Mouse (Mus musculus): ENCODE measurements around the gene Artn. TPM values are rescaled to one million over a fixed set of nuclear protein-coding genes. Genes with fewer than 3 reads are reported as not detected.

The Artn gene
- polyA plus RNA-seq, 1 experiment from 2014 or later: 1.3 TPM

DNA sequence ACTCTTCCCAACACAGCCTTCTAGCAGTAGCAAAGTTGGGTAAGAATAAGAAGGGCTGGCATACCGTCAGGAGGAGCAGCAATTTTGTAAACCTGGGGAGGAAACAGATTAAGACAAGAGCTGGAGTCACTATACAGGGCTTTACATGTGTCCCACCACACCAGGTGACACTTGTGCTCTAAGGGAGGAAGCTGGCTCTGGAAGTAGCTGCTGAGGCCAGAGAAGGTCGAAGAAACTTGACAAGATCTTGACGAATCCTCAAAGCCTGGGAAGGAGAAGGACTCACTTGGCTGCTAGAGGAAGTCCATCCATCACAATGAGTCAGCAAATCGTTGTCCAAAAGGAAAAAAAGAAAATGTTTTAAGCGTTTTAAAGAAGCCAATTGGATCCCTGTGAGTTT, 13.2 kb downstream of the Artn start:
- peak overlapping the region; percentile 84; the same call in 1 of the 2 replicates for H3K4me3 ChIP-seq
- no peak for DNase-seq (ENCODE audit: low spot score)

DNA sequence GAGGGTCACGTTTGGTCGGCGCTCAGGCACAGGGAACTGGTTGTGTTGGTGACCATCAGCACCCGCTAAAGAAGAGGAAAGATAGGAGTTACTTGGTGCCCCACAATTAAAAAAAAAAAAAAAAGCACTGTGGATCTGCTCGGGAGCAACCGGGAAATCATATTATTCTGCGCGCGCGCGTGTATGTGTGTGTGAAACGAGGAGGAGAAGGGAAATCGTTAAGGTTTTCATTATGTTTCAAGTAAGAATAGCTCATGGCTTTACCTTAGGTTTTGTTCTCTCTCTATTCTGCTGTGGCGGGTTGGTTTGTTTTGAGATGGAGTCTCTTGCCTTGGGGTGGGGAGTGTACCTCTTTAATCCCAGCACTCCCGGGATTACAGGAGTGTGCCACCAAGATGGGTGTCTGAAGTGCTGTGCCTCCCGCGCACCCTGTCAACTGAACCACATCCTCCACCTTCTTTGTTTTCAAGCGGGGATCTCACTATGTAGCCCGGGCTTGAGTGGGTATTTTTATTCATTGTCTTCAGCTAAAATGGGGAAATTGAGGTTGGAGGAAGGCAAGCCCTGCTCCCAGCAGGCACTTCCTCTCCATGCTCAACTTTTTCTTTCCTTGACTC, 14.0 kb downstream of the Artn start:
- Histone ChIP-seq H3K4me1 (peaks cover 56% of the 10 kb centered on the region), H3K27me3 (ENCODE audit: insufficient read depth, poor library complexity, severe bottlenecking) (no peaks in the 10 kb centered on the region), H3K9me3 (no peaks in the 10 kb centered on the region), H3K4me3 (peak overlapping the region; percentile 84), H3K36me3 (peaks cover 20% of the 10 kb centered on the region), H3K27ac (peak overlapping the region; percentile 100)
- DNase-seq (ENCODE audit: low spot score): no peak
- 6% methylated on average over 19 of the region's 19 CpGs for WGBS

More for the DNA sequence above, 13.2 kb downstream of the Artn start:
- Histone ChIP-seq H3K27me3 (ENCODE audit: insufficient read depth, poor library complexity, severe bottlenecking) (no peaks in the 10 kb centered on the region), H3K27ac (peak overlapping the region; percentile 100; the same call in 1 of the 2 replicates), H3K9me3 (no peaks in the 10 kb centered on the region), H3K4me1 (peaks cover 56% of the 10 kb centered on the region), H3K36me3 (peaks cover 12% of the 10 kb centered on the region)
- 73% methylated on average over 5 of the region's 5 CpGs for WGBS

DNA sequence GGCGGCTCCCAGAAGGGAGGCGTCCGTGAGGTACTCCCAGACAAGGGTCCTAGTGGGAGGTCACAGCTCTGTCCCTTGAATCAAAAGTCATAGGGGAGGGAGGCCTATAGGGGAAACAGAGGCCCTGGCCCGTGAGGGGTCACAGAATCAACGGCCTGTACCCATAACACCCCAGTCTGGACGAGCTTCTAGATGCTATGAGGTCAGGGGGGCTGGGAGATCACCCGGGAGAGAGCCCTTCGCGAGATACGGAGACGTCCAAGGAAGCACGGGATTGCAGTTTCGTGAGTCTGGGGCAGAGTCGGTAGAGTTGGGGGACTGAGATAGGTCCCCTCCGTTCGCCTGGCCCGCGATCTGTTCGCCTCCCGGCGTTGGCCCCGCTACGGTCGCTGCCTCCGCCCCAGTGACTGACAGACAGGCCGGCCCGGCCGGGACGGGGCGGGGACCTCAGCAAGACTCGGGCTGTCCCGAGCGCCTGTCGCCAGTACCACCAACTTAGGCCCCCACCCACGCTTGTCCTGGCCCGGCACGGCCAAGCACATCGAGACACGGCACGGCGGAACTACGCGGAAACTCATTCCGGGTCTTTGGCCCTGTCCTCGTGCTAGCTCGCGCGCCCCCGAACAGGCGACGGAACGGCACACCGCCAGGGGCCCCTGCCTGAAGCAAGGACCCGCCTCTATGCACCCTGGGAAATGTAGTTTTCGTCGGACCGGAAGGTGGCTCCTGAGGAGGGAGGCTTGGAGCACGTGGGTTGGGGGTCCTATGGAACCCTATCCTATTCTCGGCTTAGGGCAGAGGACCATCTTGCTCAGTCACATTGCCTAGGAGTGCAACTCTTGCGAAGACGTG, 14.7 kb downstream of the Artn start, which contains the start of gene Ipo13:
Gene Ipo13, minus strand, starts transcription at position 409 of the 852 bp plus-strand sequence.
- Histone ChIP-seq H3K27me3 (ENCODE audit: insufficient read depth, poor library complexity, severe bottlenecking) (no peaks in the 10 kb centered on the region), H3K4me3 (peak within 1 kb of the TSS; percentile 84), H3K36me3 (peaks cover 22% of the 10 kb centered on the region), H3K9me3 (no peaks in the 10 kb centered on the region), H3K4me1 (peaks cover 56% of the 10 kb centered on the region), H3K27ac (peak within 1 kb of the TSS; percentile 100)
- under 1% methylated on average over 61 of the region's 61 CpGs for WGBS
- peak; percentile 97 for DNase-seq (ENCODE audit: low spot score)

DNA sequence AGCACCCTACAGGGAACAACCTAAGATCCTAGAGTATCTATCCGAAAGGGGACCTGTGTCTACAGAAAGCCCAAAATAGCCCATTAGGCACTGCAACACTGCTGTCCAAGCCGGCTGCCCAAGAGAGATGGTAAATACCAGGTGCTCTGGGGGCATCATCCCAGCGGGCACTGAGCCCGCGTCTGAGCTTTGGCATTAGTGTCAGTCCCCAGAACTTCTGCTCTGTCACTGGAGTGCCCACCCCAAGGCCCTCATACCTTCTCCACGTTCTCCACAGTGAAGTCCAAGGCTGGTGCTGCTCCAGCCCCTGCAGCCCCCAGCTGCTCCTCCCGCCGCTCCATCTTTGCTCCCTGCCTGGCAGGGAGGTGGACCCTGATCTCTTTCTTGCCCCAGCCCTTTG, 15.5 kb downstream of the Artn start:
- DNase-seq (ENCODE audit: low spot score): no peak
- peak overlapping the region; percentile 84 for H3K4me3 ChIP-seq
- H3K27me3 ChIP-seq (ENCODE audit: insufficient read depth, poor library complexity, severe bottlenecking): no peaks in the 10 kb centered on the region
- peak overlapping the region; percentile 100 for H3K27ac ChIP-seq
- 12% methylated on average over 8 of the region's 8 CpGs for WGBS
- H3K36me3 ChIP-seq: peaks cover 26% of the 10 kb centered on the region
- H3K9me3 ChIP-seq: no peaks in the 10 kb centered on the region
- peaks cover 60% of the 10 kb centered on the region for H3K4me1 ChIP-seq

DNA sequence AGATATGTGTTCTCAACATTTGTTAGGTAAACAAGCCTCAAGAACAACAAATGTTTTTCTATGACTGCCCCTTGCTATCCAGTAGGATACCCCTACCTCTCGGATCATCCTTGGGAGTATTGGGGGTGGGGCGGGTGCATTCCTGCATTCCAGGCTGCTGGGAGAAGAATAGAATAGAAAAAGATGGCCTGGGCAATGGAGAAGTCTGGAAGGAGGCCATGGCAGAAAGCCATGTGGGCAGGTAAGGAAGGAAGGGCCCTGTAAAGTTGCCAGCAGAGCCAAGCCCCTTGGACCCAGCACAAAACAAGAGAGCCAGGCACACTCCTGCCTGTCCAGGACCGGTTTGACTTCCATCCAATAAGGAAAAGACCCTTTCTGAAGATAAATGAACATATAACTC, 16.1 kb downstream of the Artn start:
- Histone ChIP-seq H3K27me3 (ENCODE audit: insufficient read depth, poor library complexity, severe bottlenecking) (no peaks in the 10 kb centered on the region), H3K4me1 (peaks cover 60% of the 10 kb centered on the region), H3K36me3 (peaks cover 29% of the 10 kb centered on the region), H3K27ac (no peak overlapping the region), H3K9me3 (no peaks in the 10 kb centered on the region), H3K4me3 (peak overlapping the region; percentile 84)
- 47% methylated on average over 3 of the region's 3 CpGs for WGBS
- no peak for DNase-seq (ENCODE audit: low spot score)

DNA sequence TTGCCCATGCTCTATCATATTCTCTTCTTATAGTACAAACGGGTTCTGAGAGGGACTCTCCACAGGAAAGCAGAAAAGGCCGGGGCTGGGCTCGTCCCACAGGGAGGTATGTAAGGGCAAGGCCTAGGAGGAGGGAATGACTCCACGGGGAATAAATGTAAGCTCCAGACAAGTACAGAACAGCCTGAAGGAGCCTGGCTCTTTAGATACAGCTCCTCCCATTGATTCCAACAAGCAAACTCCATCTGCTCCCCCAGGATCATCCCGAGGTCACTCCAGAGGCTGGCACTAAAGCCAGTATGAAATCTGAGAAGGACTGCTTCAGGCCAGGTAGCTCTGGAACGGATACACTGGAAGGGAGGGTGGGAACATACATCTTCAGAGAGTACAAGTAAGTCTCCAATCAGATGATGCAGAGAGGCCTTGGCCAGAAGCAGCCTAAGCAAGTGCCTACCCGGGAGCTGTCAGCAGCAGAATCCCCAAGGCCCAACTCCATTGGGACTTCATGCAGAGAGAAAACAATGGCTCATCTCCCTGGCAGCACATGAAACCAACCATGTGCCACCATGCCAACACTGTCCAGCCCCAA, 16.8 kb downstream of the Artn start:
- 69% methylated on average over 7 of the region's 7 CpGs for WGBS
- Histone ChIP-seq H3K27ac (0 out of 2 replicates have a peak overlapping the region, but pooled peaks have one; percentile 29), H3K9me3 (no peaks in the 10 kb centered on the region), H3K27me3 (ENCODE audit: insufficient read depth, poor library complexity, severe bottlenecking) (no peaks in the 10 kb centered on the region), H3K4me3 (peak overlapping the region; percentile 84; the same call in 1 of the 2 replicates), H3K4me1 (peaks cover 54% of the 10 kb centered on the region), H3K36me3 (peaks cover 35% of the 10 kb centered on the region)
- peak; percentile 69 for DNase-seq (ENCODE audit: low spot score)

DNA sequence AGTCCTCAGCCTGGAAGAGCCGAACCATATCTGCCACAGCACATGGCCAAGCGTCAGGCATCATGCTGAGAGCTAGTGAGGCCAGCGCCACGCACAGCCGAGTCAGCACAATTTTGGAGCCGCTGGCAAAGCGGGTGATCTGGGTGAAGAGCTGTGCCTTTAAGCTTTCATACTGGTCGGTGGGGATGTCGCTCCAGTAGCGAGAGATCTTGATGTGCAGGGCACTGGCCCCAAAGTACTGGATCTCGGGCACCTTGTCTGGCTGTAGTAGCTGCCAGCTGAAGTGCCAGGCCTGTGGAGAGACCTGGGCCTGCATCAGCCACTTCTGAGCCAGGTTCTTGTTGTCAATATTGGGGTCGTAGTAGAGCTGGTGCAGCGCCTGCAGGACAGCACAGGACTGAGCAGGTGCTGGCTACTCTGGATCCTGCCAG, 17.4 kb downstream of the Artn start:
- peaks cover 49% of the 10 kb centered on the region for H3K4me1 ChIP-seq
- 90% methylated on average over 13 of the region's 13 CpGs for whole genome bisulfite sequencing
- H3K4me3 ChIP-seq: no peak overlapping the region
- H3K9me3 ChIP-seq: no peaks in the 10 kb centered on the region
- H3K27ac ChIP-seq: no peak overlapping the region
- DNase-seq (ENCODE audit: low spot score): peak; percentile 72
- peaks cover 38% of the 10 kb centered on the region for H3K36me3 ChIP-seq
- no peaks in the 10 kb centered on the region for H3K27me3 ChIP-seq (ENCODE audit: insufficient read depth, poor library complexity, severe bottlenecking)

DNA sequence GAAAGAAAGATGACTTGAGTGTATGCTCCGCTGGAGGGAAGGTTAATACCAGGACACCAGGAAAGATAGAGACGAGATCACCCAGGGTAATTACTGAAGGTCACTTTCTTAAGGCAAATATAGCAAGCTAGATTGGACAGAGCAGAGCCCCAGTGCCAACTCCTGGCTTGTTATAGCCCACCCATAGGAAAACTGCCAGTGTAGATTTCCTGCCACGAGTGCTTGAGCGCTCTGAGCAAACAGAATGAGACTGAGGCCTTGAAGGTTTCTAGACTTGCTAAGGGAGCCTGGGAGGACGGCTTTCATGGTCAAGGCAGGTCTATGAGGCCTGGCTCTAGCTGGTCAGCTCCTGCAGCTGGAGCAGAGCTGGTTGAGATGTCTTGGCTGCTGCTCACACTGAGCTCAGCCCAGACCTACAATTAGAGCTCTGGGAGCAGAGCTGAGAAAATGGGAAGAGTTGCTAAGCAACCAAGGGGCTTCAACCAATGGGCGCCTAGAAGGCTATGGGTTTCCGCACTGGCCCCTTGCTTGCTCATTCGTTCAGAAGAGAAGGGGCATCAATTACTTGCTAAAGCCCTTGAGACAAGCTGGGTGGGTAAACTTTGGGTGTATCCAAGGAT, 20.6 kb downstream of the Artn start:
- Histone ChIP-seq H3K36me3 (peaks cover 66% of the 10 kb centered on the region), H3K27ac (no peak overlapping the region), H3K27me3 (ENCODE audit: insufficient read depth, poor library complexity, severe bottlenecking) (no peaks in the 10 kb centered on the region), H3K4me3 (no peak overlapping the region), H3K4me1 (peaks cover 33% of the 10 kb centered on the region), H3K9me3 (no peaks in the 10 kb centered on the region)
- 81% methylated on average over 8 of the region's 8 CpGs for WGBS
- DNase-seq (ENCODE audit: low spot score): no peak

DNA sequence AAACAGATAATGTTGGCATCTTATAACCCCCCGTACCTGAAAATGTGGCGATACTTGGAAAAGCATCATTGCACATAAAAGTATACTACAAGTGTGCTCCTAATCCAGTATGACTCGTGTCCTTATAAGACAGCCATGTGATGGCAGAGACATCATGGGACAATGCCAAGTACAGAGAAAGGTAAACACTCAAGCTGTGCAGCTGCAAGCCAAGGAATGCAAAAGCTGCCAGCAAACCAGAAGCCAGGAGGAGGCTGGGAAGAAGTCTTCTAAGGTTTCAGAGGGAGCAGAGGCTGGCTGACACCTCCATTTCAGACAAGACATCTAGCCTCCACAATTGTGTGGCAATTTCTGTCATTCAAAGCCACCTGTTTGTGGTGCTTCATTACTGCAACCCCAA, 23.4 kb downstream of the Artn start:
- Histone ChIP-seq H3K36me3 (peaks cover 80% of the 10 kb centered on the region), H3K27ac (no peak overlapping the region), H3K4me3 (no peak overlapping the region), H3K4me1 (peaks cover 9% of the 10 kb centered on the region), H3K9me3 (no peaks in the 10 kb centered on the region), H3K27me3 (ENCODE audit: insufficient read depth, poor library complexity, severe bottlenecking) (no peaks in the 10 kb centered on the region)
- no peak for DNase-seq (ENCODE audit: low spot score)
- 89% methylated on average over 3 of the region's 3 CpGs for WGBS

DNA sequence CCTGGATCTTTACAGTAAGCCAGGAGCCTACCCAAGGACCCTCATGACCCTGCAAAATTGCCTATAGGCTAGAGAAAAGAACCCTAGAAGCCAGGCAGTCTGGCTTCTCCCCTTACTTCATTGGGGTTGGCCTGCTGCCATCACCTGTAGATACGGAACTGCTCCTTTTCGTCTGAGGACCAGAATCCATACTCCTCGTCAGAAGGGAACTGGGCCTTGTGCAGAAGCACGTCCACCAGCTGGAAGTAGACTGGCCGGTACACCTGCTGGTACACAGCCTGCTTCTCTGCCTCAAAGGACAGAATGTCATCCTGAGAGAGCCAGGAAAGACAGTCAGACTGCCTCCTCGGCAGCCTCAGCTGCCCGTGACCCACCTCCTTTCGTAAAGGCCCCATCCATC, 24.8 kb downstream of the Artn start:
- H3K4me3 ChIP-seq: no peak overlapping the region
- DNase-seq (ENCODE audit: low spot score): no peak
- H3K27me3 ChIP-seq (ENCODE audit: insufficient read depth, poor library complexity, severe bottlenecking): no peaks in the 10 kb centered on the region
- no peak overlapping the region for H3K27ac ChIP-seq
- peaks cover 9% of the 10 kb centered on the region for H3K4me1 ChIP-seq
- H3K36me3 ChIP-seq: peaks cover 86% of the 10 kb centered on the region
- WGBS: 91% methylated on average over 8 of the region's 8 CpGs
- H3K9me3 ChIP-seq: no peaks in the 10 kb centered on the region

DNA sequence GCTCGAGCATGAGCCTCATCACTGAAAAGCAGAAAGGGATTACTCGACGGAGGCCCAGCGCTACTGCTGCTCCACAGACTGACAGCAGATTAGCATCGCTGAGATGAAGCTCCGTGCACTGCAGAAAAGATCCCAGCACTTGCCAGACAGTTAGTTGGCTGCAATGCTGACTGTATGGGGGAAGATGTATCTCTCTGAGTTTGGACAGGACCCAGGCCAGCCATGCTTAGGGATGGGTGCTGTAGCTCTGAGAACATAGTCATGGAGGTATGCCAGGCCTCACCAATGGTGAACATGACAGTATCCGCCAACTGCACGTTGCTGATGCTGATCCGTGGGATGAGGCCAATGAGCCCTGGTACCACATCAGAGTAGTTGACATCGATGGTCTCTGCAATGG, 25.5 kb downstream of the Artn start:
- no peak for DNase-seq (ENCODE audit: low spot score)
- H3K27me3 ChIP-seq (ENCODE audit: insufficient read depth, poor library complexity, severe bottlenecking): no peaks in the 10 kb centered on the region
- H3K4me3 ChIP-seq: no peak overlapping the region
- H3K27ac ChIP-seq: no peak overlapping the region
- H3K9me3 ChIP-seq: no peaks in the 10 kb centered on the region
- 90% methylated on average over 10 of the region's 10 CpGs for WGBS
- peaks cover 5% of the 10 kb centered on the region for H3K4me1 ChIP-seq
- H3K36me3 ChIP-seq: peaks cover 90% of the 10 kb centered on the region

DNA sequence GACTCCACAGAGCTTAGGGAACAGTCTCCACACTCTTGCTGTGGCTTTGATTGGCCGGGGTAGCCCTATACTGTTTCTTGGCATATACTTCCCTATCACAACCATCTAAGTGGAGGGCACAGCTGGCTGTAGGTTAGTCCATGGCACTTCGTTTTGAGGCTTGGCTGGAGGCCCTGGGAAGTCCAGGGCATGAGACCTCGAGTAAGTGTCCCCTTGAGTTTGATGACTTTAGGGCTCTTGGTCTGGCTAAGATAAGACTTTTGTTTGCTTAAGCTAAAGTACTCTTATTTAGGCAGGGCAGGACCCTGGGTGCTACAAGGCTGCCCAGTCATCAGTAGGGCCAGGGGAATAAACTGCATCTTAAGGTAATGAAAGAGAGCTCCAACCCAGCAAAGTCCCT, 31.5 kb downstream of the Artn start:
- H3K4me3 ChIP-seq: no peak overlapping the region
- H3K36me3 ChIP-seq: peaks cover 93% of the 10 kb centered on the region
- no peaks in the 10 kb centered on the region for H3K4me1 ChIP-seq
- no peak overlapping the region for H3K27ac ChIP-seq
- H3K9me3 ChIP-seq: no peaks in the 10 kb centered on the region
- H3K27me3 ChIP-seq (ENCODE audit: insufficient read depth, poor library complexity, severe bottlenecking): no peaks in the 10 kb centered on the region
- WGBS: 73% methylated on average over 3 of the region's 3 CpGs
- no peak for DNase-seq (ENCODE audit: low spot score)
